Mouse (Mus musculus) cerebellum, adult 2 months (tissue): Measurements from ENCODE around the gene Ift122. TPM values are rescaled to one million over a fixed set of nuclear protein-coding genes. Genes with fewer than 3 reads are reported as not detected.

Experiments used
- DNase-seq, 2 experiments: peaks; one replicate each; pipeline ENCODE4 v3.0.0; 2021
- H3K27ac ChIP-seq: fragments of 200-500 bp; 2 replicates; pipeline ENCODE4 v1.5.1; 2012; ENCODE audit warnings: low read length, control low read depth, inconsistent platforms; ENCODE audit not compliant: insufficient read depth
- H3K27me3 ChIP-seq: fragments of 200-500 bp; 2 replicates; pipeline ENCODE4 v1.6.1; 2012; ENCODE audit warnings: inconsistent platforms, mild to moderate bottlenecking, low read length, moderate library complexity; ENCODE audit not compliant: control insufficient read depth, insufficient read depth
- H3K4me1 ChIP-seq: fragments of 200-500 bp; 2 replicates; pipeline ENCODE4 v1.6.1; 2011; ENCODE audit warnings: low read length; ENCODE audit not compliant: control insufficient read depth, insufficient read depth
- H3K4me3 ChIP-seq: fragments of 200-500 bp; replicated peaks from 2 replicates; pipeline ENCODE3; 2011; ENCODE audit warnings: mild to moderate bottlenecking, low read depth, low read length, control low read depth; ENCODE audit not compliant: insufficient read depth
- CTCF ChIP-seq: fragments of 200-500 bp; IDR thresholded peaks from 2 replicates; pipeline ENCODE4 v1.5.1; 2011; ENCODE audit warnings: low read depth, mild to moderate bottlenecking, control low read depth, low read length, moderate library complexity, borderline replicate concordance; ENCODE audit not compliant: insufficient read depth
- POLR2A ChIP-seq: fragments of 200-500 bp; IDR thresholded peaks from 2 replicates; pipeline ENCODE4 v1.6.1; 2011; ENCODE audit warnings: low read length, control low read depth, borderline replicate concordance; ENCODE audit not compliant: insufficient read depth
- WGBS: fragments of 180-500 bp; shearing (Covaris S2); methylation state at CpG from one replicate; pipeline ENCODE4 v1.1.7; 2018; 5-methylcytosine and 5-hydroxymethylcytosine counted together
- polyA plus RNA-seq: library from polyadenylated mRNA; depleted of rRNA; stranded (reverse); fragments of >200 nt; gene quantifications from 2 replicates; pipeline ENCODE4 v1.2.3, GENCODE M21; 2012

Gene Ift122
- polyA plus RNA-seq, 1 experiment = 22.3 TPM

GRCm38 (mm10) chr6:115914511-115915202 lies 61.4 kb downstream of the Ift122 start:
- no peak for TF ChIP-seq CTCF
- peak; percentile 73 to 79 for DNase-seq

GRCm38 (mm10) chr6:115915601-115916445 lies 62.6 kb downstream of the Ift122 start:
- DNase-seq = peak; percentile 75 to 82
- peak overlapping the region; percentile 80 for H3K27ac ChIP-seq
- 10% methylated on average over 17 of the region's 17 CpGs for WGBS
- TF ChIP-seq CTCF = no peak
- TF ChIP-seq POLR2A = peak; percentile 25; the same call in 1 of the 2 replicates
- H3K4me1 ChIP-seq = peaks cover 45% of the 10 kb centered on the region
- no peak overlapping the region for H3K4me3 ChIP-seq
- no peaks in the 10 kb centered on the region for H3K27me3 ChIP-seq

More at GRCm38 (mm10) chr6:115914511-115915202, 61.4 kb downstream of the Ift122 start:
- Histone ChIP-seq H3K4me3 (no peak overlapping the region), H3K27me3 (no peaks in the 10 kb centered on the region), H3K27ac (peak overlapping the region; percentile 80), H3K4me1 (peaks cover 55% of the 10 kb centered on the region)
- WGBS = 13% methylated on average over 15 of the region's 15 CpGs

DNA sequence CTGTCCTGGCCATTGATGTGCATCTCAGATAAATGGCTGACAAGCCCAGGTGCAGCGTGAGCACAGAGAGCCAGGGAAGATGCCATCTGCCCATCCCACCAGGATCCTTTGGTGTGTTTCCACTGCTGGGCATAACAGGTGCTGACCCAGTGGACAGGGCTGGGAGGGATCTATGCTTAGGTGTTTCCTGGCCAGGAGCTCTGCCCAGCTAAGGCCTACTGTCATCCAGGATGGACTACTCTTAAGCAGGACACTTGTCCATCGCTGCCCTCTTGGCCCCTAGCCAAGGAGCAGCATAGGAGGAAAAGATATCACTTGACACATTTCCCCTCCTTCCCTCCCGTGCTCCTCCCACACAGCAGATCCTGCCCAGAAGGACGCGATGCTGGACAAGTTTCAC lies 63.3 kb downstream of the Ift122 start:
- DNase-seq = peak; percentile 68 to 73
- Histone ChIP-seq H3K4me1 (peaks cover 41% of the 10 kb centered on the region), H3K27me3 (no peaks in the 10 kb centered on the region), H3K27ac (peak overlapping the region; percentile 80), H3K4me3 (no peak overlapping the region)
- WGBS = 27% methylated on average over 5 of the region's 5 CpGs
- no peak for TF ChIP-seq POLR2A
- TF ChIP-seq CTCF = no peak

- Histone ChIP-seq H3K27me3 (no peaks in the 10 kb centered on the region), H3K27ac (no peak overlapping the region), H3K4me3 (no peak overlapping the region), H3K4me1 (peaks cover 37% of the 10 kb centered on the region)
- TF ChIP-seq CTCF = no peak
- no peak for TF ChIP-seq POLR2A
- WGBS = 100% methylated on average over 1 of the region's 1 CpGs
- no peak for DNase-seq
These were observed 65.3 kb downstream of the Ift122 start for GRCm38 (mm10) chr6:115918615-115919014.

- Histone ChIP-seq H3K27ac (no peak overlapping the region), H3K4me3 (no peak overlapping the region), H3K4me1 (peaks cover 32% of the 10 kb centered on the region), H3K27me3 (no peaks in the 10 kb centered on the region)
- no peak for DNase-seq
- TF ChIP-seq POLR2A (no peak), CTCF (no peak)
- WGBS = 84% methylated on average over 5 of the region's 5 CpGs
These were observed 66.6 kb downstream of the Ift122 start for GRCm38 (mm10) chr6:115919876-115920275.

DNA sequence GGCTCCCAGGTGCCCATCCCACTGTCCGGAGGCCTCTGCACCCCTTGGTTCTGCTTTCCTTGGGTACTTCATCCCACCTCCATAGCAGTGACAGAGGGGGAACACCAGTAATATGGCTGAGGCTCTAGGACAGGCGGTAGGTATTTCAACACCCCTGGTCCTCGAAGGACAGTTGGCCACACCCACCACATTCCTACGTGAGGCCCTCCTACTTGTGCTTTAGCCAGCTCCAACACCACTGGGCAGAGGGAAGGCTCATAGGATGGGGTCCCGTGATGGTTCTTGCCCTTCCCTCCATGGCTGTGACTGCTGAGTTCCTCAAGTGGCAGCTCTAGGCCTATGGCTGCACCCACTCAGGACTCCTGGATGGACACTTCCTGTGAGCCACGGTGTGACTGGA lies 71.6 kb downstream of the Ift122 start:
- no peak for TF ChIP-seq CTCF
- TF ChIP-seq POLR2A = no peak
- H3K4me1 ChIP-seq = peaks cover 12% of the 10 kb centered on the region
- WGBS = 82% methylated on average over 6 of the region's 6 CpGs
- H3K27ac ChIP-seq = no peak overlapping the region
- DNase-seq = no peak
- H3K27me3 ChIP-seq = no peaks in the 10 kb centered on the region
- no peak overlapping the region for H3K4me3 ChIP-seq

- H3K27ac ChIP-seq = no peak overlapping the region
- no peaks in the 10 kb centered on the region for H3K27me3 ChIP-seq
- H3K4me3 ChIP-seq = no peak overlapping the region
- H3K4me1 ChIP-seq = peaks cover 12% of the 10 kb centered on the region
- DNase-seq = no peak
- 75% methylated on average over 10 of the region's 10 CpGs for WGBS
- TF ChIP-seq CTCF = no peak
- no peak for TF ChIP-seq POLR2A
These were observed 73.1 kb downstream of the Ift122 start for GRCm38 (mm10) chr6:115926416-115926815.
